Comparison of ENCODE assay signal across 10 mouse cellular contexts in genomic region chr12:87026871-87027240, GRCm38 (mm10). TPM values are rescaled to one million over a fixed set of nuclear protein-coding genes. Genes with fewer than 3 reads are reported as not detected.
DNase-seq lines count a peak whose midpoint lies in the region; ATAC-seq and TF ChIP-seq lines count a peak whose summit lies in the region.
"Had no signal": no experiment of that assay in that cellular context is flagged by ENCODE, and none has a peak within 500 bp of the region (broad histone marks: within the 10 kb centered on the region; RNA-seq: fewer than 3 reads in every experiment).

No protein-coding gene starts in this region.

- TF ChIP-seq EP300 in heart, postnatal 0 days (IDR thresholded peaks at IDR 0.05; ENCODE audit: low read depth) = no peak
- TF ChIP-seq EP300 in heart, adult 2 months (IDR thresholded peaks at IDR 0.05; ENCODE audit: insufficient read depth, low read depth, low read length) = no peak

- no peaks in the 10 kb centered on the region for H3K9me3 ChIP-seq in heart, postnatal 0 days (replicated peaks; ENCODE audit: control insufficient read depth, low read length)
- H3K9me3 ChIP-seq in embryonic facial prominence, embryonic 13.5 days = no peaks in the 10 kb centered on the region
- H3K9me3 ChIP-seq in hindbrain, embryonic 14.5 days (ENCODE audit: control insufficient read depth, low read length) = no peaks in the 10 kb centered on the region
- H3K9me3 ChIP-seq in midbrain, embryonic 16.5 days (replicated peaks; ENCODE audit: control insufficient read depth, low read length, poor library complexity, severe bottlenecking) = no peaks in the 10 kb centered on the region
- H3K9me3 ChIP-seq: lung, embryonic 15.5 days had no signal

- WGBS in heart, postnatal 0 days = 18% methylated on average over 8 of the region's 8 CpGs
- 18% methylated on average over 8 of the region's 8 CpGs for WGBS in heart, adult 2 months
- 13% methylated on average over 8 of the region's 8 CpGs for WGBS in embryonic facial prominence, embryonic 13.5 days
- WGBS in hindbrain, embryonic 14.5 days = 10% methylated on average over 8 of the region's 8 CpGs
- WGBS in midbrain, embryonic 16.5 days = 10% methylated on average over 8 of the region's 8 CpGs

- H3K4me2 ChIP-seq in heart, postnatal 0 days (ENCODE audit: low read depth, low read length) = peak overlapping the region; percentile 45; the same call in 1 of the 2 replicates
- H3K4me2 ChIP-seq in embryonic facial prominence, embryonic 13.5 days = peak overlapping the region; percentile 56
- peak overlapping the region; percentile 82 for H3K4me2 ChIP-seq in hindbrain, embryonic 14.5 days (replicated peaks)
- H3K4me2 ChIP-seq in midbrain, embryonic 16.5 days (ENCODE audit: low read length) = peak overlapping the region; percentile 63

- H3K36me3 ChIP-seq in heart, postnatal 0 days (replicated peaks; ENCODE audit: control insufficient read depth, insufficient read depth, low read length) = no peaks in the 10 kb centered on the region
- H3K36me3 ChIP-seq in heart, adult 2 months (ENCODE audit: control insufficient read depth, insufficient read depth, low read length) = no peaks in the 10 kb centered on the region
- H3K36me3 ChIP-seq in embryonic facial prominence, embryonic 13.5 days = no peaks in the 10 kb centered on the region
- no peaks in the 10 kb centered on the region for H3K36me3 ChIP-seq in hindbrain, embryonic 14.5 days (replicated peaks; ENCODE audit: control insufficient read depth, insufficient read depth)
- H3K36me3 ChIP-seq in midbrain, embryonic 16.5 days (ENCODE audit: control insufficient read depth, insufficient read depth, low read length) = no peaks in the 10 kb centered on the region
- H3K36me3 ChIP-seq: lung, embryonic 15.5 days had no signal

- H3K4me3 ChIP-seq in heart, postnatal 0 days (ENCODE audit: low read depth, low read length) = no peak overlapping the region
- H3K4me3 ChIP-seq in heart, adult 2 months = no peak overlapping the region
- H3K4me3 ChIP-seq in embryonic facial prominence, embryonic 13.5 days = peak overlapping the region; percentile 34
- peak overlapping the region; percentile 57 for H3K4me3 ChIP-seq in hindbrain, embryonic 14.5 days (replicated peaks; ENCODE audit: low read length)
- H3K4me3 ChIP-seq in midbrain, embryonic 16.5 days (ENCODE audit: low read depth, low read length) = peak overlapping the region; percentile 62
- H3K4me3 ChIP-seq: lung, embryonic 15.5 days had no signal

- intact Hi-C loops in heart, adult 2 months (cut with DNase I) = no loop called here

- no peak for TF ChIP-seq CTCF in heart, postnatal 0 days (IDR thresholded peaks at IDR 0.05; ENCODE audit: low read depth)
- TF ChIP-seq CTCF in heart, adult 2 months (IDR thresholded peaks at IDR 0.05) = no peak

- H3K9ac ChIP-seq in heart, postnatal 0 days (replicated peaks; ENCODE audit: low read depth, low read length) = no peak overlapping the region
- no peak overlapping the region for H3K9ac ChIP-seq in heart, adult 2 months (ENCODE audit: low read depth, low read length)
- no peak overlapping the region for H3K9ac ChIP-seq in embryonic facial prominence, embryonic 13.5 days
- peak overlapping the region; percentile 85 for H3K9ac ChIP-seq in hindbrain, embryonic 14.5 days
- H3K9ac ChIP-seq in midbrain, embryonic 16.5 days (ENCODE audit: low read depth, low read length) = peak overlapping the region; percentile 85
- H3K9ac ChIP-seq: lung, embryonic 15.5 days had no signal

- H3K27ac ChIP-seq in heart, postnatal 0 days (ENCODE audit: low read depth) = no peak overlapping the region
- no peak overlapping the region for H3K27ac ChIP-seq in heart, adult 2 months
- H3K27ac ChIP-seq in embryonic facial prominence, embryonic 13.5 days = no peak overlapping the region
- peak overlapping the region; percentile 81 for H3K27ac ChIP-seq in hindbrain, embryonic 14.5 days
- H3K27ac ChIP-seq in midbrain, embryonic 16.5 days (ENCODE audit: low read length) = peak overlapping the region; percentile 77
- H3K27ac ChIP-seq: lung, embryonic 15.5 days had no signal

- DNase-seq in heart, postnatal 0 days (ENCODE audit: low spot score) = no peak
- DNase-seq in heart, adult 2 months = no peak
- no peak for DNase-seq in hindbrain, embryonic 14.5 days (ENCODE audit: low spot score)
- no peak for DNase-seq in thymus, postnatal 36 days
- DNase-seq in gastrocnemius, postnatal 25 days = no peak
- DNase-seq in lung, postnatal 10 days = no peak
- DNase-seq: thymus, postnatal 4 days had no signal

- TF ChIP-seq POLR2A in heart, adult 2 months (IDR thresholded peaks at IDR 0.05; ENCODE audit: insufficient read depth, low read depth, low read length) = no peak

- no peak for ATAC-seq in heart, postnatal 0 days (ENCODE audit: insufficient read depth, low read depth)
- ATAC-seq in embryonic facial prominence, embryonic 13.5 days (ENCODE audit: insufficient number of reproducible peaks, insufficient read depth, low FRiP score, low TSS enrichment, low read depth) = no peak
- no peak; the same call in 1 of the 2 replicates for ATAC-seq in hindbrain, embryonic 14.5 days (ENCODE audit: low FRiP score)
- no peak; the same call in 1 of the 2 replicates for ATAC-seq in midbrain, embryonic 16.5 days

- H3K27me3 ChIP-seq in heart, postnatal 0 days (ENCODE audit: control insufficient read depth, insufficient read depth, low read length) = peaks cover 35% of the 10 kb centered on the region
- peaks cover 2% of the 10 kb centered on the region; the same call in 1 of the 2 replicates for H3K27me3 ChIP-seq in heart, adult 2 months (ENCODE audit: control insufficient read depth, insufficient read depth, low read length)
- peaks cover 46% of the 10 kb centered on the region for H3K27me3 ChIP-seq in embryonic facial prominence, embryonic 13.5 days
- H3K27me3 ChIP-seq in hindbrain, embryonic 14.5 days (ENCODE audit: control insufficient read depth, insufficient read depth, low read length) = no peaks in the 10 kb centered on the region
- no peaks in the 10 kb centered on the region; the same call in 1 of the 2 replicates for H3K27me3 ChIP-seq in midbrain, embryonic 16.5 days (ENCODE audit: control insufficient read depth, insufficient read depth, low read depth, low read length)

- no peaks in the 10 kb centered on the region for H3K79me2 ChIP-seq in heart, adult 2 months (replicated peaks; ENCODE audit: control insufficient read depth, insufficient read depth, low read length)

- H3K4me1 ChIP-seq in heart, postnatal 0 days (ENCODE audit: control insufficient read depth, insufficient read depth) = peaks cover 8% of the 10 kb centered on the region; the same call in 1 of the 2 replicates
- H3K4me1 ChIP-seq in heart, adult 2 months (ENCODE audit: control insufficient read depth, insufficient read depth, low read length) = no peaks in the 10 kb centered on the region; the same call in 1 of the 2 replicates
- peaks cover 8% of the 10 kb centered on the region for H3K4me1 ChIP-seq in embryonic facial prominence, embryonic 13.5 days
- H3K4me1 ChIP-seq in hindbrain, embryonic 14.5 days (replicated peaks; ENCODE audit: control insufficient read depth, insufficient read depth, low read length) = peaks cover 17% of the 10 kb centered on the region
- H3K4me1 ChIP-seq in midbrain, embryonic 16.5 days (ENCODE audit: control insufficient read depth, insufficient read depth, low read length) = peaks cover 15% of the 10 kb centered on the region
- H3K4me1 ChIP-seq: lung, embryonic 15.5 days had no signal

RNA-seq across cellular contexts. Expression of gene Tmem63c, which starts 5.7 kb away (rescaled TPM):
- not detected in 2 replicates for total RNA-seq in heart, postnatal 0 days (2014; rRNA removed; ENCODE audit: low replicate concordance)
- not detected in 2 replicates for polyA plus RNA-seq in heart, postnatal 0 days (2015; fragmentation: Nextera tagmentation; extraction: Ambion mirVana)
- total RNA-seq in heart, adult 2 months (2021) = under 1 TPM; 0.08 to 0.09 TPM
- polyA plus RNA-seq in heart, adult 2 months (2012; rRNA removed) = 0.14 and 0.38 TPM in 2 replicates
- polyA plus RNA-seq in embryonic facial prominence, embryonic 13.5 days (2015; fragmentation: Nextera tagmentation; extraction: Ambion mirVana) = 0.17 TPM in 1 of 2 replicates, not detected in the other
- 13.8 and 16.2 TPM in 2 replicates for polyA plus RNA-seq in hindbrain, embryonic 14.5 days (2014; fragmentation: Nextera tagmentation; extraction: Ambion mirVana)
- polyA plus RNA-seq in midbrain, embryonic 16.5 days (2015; fragmentation: Nextera tagmentation; extraction: Ambion mirVana) = 12.9 and 13.7 TPM in 2 replicates
- not detected for total RNA-seq in gastrocnemius, postnatal 25 days (2021)

RNA-seq across cellular contexts. Expression of gene Zdhhc22, which starts 36.6 kb away (rescaled TPM):
- not detected in 2 replicates for total RNA-seq in heart, postnatal 0 days (2014; rRNA removed; ENCODE audit: low replicate concordance)
- polyA plus RNA-seq in heart, postnatal 0 days (2015; fragmentation: Nextera tagmentation; extraction: Ambion mirVana) = 0.05 TPM in 1 of 2 replicates, not detected in the other
- total RNA-seq in heart, adult 2 months (2021) = not detected
- not detected in 2 replicates for polyA plus RNA-seq in heart, adult 2 months (2012; rRNA removed)
- polyA plus RNA-seq in embryonic facial prominence, embryonic 13.5 days (2015; fragmentation: Nextera tagmentation; extraction: Ambion mirVana) = 0.12 and 0.15 TPM in 2 replicates
- polyA plus RNA-seq in hindbrain, embryonic 14.5 days (2014; fragmentation: Nextera tagmentation; extraction: Ambion mirVana) = 14.9 and 15.6 TPM in 2 replicates
- polyA plus RNA-seq in midbrain, embryonic 16.5 days (2015; fragmentation: Nextera tagmentation; extraction: Ambion mirVana) = 24.4 and 28.1 TPM in 2 replicates
- not detected for total RNA-seq in gastrocnemius, postnatal 25 days (2021)

Comparison
In these comparisons a context has a peak if more than half of its experiments do, and no peak if none do; other contexts are left out.
1. H3K27ac ChIP-seq: peak in hindbrain, embryonic 14.5 days (single experiment) and midbrain, embryonic 16.5 days (single experiment); none in heart, postnatal 0 days (single experiment), heart, adult 2 months (single experiment) and embryonic facial prominence, embryonic 13.5 days (single experiment).
2. H3K4me3 ChIP-seq: peak in embryonic facial prominence, embryonic 13.5 days (single experiment), hindbrain, embryonic 14.5 days (single experiment) and midbrain, embryonic 16.5 days (single experiment); none in heart, postnatal 0 days (single experiment) and heart, adult 2 months (single experiment).
3. H3K9ac ChIP-seq: peak in hindbrain, embryonic 14.5 days (single experiment) and midbrain, embryonic 16.5 days (single experiment); none in heart, postnatal 0 days (single experiment), heart, adult 2 months (single experiment) and embryonic facial prominence, embryonic 13.5 days (single experiment).
4. RNA of gene Tmem63c, which starts 5.7 kb away (polyA plus RNA-seq): 13.8 to 16.2 TPM in hindbrain, embryonic 14.5 days and 12.9 to 13.7 TPM in midbrain, embryonic 16.5 days; 0.17 TPM in embryonic facial prominence, embryonic 13.5 days, 0.14 to 0.38 TPM in heart, adult 2 months and not detected in heart, postnatal 0 days; every median in the first group is over 10 times any median in the second.
5. RNA of gene Zdhhc22, which starts 36.6 kb away (polyA plus RNA-seq): 24.4 to 28.1 TPM in midbrain, embryonic 16.5 days and 14.9 to 15.6 TPM in hindbrain, embryonic 14.5 days; 0.12 to 0.15 TPM in embryonic facial prominence, embryonic 13.5 days, 0.05 TPM in heart, postnatal 0 days and not detected in heart, adult 2 months; every median in the first group is over 10 times any median in the second.
6. Peak in every context shown above with its lines, with median percentiles within 50 percentile points of each other: H3K4me2 ChIP-seq.